Mouse (Mus musculus): ENCODE measurements at regions not wholly inside any gene's neighbourhood (a gene's known extent, or its start where the extent isn't known, plus 50 kb on each side); places are given as distances from the start of the nearest gene placed in this dataset.

- no peak for TF ChIP-seq POLR2A (IDR thresholded peaks at IDR 0.05; ENCODE audit: borderline replicate concordance, insufficient read depth, low read length)
- no peak for TF ChIP-seq CTCF (IDR thresholded peaks at IDR 0.05; ENCODE audit: borderline replicate concordance, insufficient read depth, low read depth, low read length)
Measured at GRCm38 (mm10) chr19:56005886-56006285, 264.3 kb downstream of the Tcf7l2 start.

Data from cerebellum, adult 2 months (tissue).